Mouse (Mus musculus) layer of hippocampus, adult 9-11 months (tissue): ENCODE measurements around the gene Syk.

Experiments used
- DNase-seq: peaks from one replicate; pipeline ENCODE4 v3.0.0; 2022

The Syk gene

DNA sequence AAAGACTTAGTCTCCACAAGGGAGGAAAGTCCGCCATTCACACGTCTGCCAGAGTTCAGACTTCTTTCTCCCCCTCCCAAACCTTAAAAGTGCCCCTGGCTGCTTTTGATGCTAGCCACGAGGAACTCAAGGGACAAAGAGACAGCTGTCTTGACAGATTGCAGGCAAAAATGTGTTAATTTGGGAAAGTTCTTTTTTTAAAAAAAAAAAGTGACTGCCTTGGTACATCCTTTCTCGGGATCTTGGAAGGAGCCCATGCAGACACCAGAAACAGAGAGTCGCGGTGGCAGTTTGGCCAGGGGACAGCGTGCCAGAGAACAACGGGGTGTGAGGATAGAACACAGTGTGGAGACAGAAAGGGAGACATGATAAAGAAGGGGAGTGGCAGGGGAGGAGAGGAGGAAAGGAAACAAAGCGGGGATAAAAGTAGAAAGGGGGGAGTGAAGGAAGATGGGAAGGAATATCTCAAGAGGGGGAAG, 71.9 kb downstream of the Syk start:
- no peak for DNase-seq

DNA sequence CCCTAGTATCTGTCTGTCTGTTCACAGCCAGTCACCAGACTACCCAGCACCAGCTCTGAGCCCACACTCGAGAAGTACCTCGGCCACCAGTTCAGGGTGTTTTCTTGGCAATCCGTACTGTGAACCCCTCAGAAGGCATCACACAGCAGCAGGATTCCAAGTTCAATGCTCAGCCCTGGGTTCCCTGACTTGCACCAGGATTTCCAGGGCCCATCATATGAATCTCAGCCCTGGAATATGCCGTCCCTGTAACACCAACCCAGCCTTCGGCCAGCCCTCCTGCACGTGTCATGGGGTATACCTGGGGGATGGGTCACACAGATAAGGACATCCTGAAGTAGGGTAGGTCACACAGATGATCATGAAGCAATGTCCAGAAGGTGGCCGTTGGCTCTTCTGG, 75.0 kb downstream of the Syk start:
- DNase-seq = no peak

DNA sequence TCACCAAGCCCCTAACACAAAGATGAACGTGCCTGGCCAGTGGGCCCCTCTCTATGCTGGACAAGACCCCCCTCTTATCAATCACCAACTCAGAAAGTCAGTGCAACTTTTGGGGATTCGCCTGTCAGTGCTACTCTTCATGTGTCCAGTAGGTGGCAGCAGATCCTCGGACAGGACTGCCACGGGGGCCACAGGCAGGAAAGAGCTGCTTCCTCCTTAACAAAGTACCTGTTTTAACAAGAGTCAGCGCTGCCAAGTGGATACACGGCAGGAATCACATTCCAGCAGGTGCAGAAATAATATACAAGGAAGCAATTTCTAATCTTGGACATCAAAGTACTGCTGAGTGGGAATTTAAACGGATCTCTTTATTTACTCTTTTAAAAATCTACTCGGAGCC, 75.5 kb downstream of the Syk start:
- peak; percentile 23 for DNase-seq

DNA sequence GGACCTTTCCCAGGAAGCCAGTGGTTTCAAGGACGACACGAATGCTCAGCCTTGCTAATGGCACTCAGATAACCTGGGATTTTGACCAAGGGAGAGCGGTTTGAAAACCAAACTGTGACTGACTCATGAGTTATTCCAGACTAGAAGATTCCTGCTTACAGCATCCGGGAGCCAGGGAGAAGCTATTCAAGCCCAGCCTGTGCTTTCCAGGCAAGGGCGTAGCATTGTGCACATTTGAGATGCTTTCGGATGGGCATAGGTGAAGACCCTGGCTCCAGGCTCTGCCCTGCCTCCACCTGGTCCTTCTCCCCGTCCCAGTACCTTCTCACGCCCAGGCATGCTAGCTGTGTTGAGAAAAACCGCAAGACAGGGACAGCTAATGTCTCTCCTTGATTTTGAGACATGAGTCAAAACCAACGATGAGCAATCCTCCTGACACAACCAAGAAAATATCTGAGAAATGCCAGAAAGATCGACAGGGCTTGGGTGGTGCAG, 76.2 kb downstream of the Syk start:
- no peak for DNase-seq

DNA sequence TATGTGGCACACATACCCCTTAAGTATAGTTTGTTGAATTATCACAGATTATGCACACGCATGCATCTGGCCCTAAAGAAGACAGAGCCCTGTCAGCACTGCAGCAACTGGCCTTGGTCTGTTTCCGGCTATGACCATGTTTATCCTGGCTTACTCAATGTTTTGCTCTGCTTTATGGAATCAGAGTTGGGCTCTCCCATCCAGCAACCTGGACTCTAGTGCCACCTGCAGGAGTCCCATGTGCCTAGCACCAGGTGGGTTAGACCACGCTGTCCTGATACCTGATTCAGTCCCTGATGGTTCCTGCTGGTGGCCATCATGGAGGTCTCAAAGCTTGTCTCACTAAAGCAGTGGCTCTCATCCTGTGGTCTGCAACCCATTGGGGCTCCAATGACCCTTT, 86.9 kb downstream of the Syk start:
- no peak for DNase-seq

DNA sequence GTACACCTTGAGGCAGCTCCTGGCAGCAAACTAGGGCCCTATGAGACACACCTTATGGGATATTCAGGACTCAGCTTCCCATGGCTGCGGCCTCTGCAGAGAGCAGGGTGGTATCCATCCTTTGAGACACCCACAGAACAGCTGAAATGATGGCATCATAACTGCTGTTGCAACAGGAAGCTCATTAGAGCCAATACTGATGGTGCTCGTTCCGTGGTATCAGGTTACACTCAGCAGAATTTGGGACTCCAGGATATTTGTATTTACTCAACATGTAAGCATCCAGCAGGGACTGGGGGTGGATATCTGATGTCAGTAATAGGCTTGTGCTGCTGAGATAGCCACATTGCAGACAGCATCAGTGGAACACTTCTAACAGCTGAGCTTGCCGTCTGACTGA, 90.3 kb downstream of the Syk start:
- DNase-seq = peak; percentile 34

DNA sequence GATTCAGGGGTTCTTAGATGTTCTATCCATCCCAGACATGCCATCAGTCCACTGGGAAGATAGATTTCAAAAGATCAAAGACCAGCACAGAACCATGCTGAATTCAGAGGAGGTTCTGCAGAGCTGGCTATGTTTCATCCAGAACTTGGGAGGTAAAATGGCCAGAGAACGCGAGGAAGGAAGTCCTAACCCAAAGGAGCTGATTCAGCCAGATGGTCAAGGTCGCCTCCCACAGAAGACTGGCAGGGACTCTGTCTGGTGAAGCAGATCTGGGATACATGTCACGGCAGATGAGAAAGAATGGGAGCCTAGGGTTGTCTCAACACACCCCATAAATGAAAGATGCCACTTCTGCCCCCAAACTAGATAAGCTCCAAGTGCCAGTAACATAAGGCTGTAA, 90.9 kb downstream of the Syk start:
- DNase-seq = no peak

DNA sequence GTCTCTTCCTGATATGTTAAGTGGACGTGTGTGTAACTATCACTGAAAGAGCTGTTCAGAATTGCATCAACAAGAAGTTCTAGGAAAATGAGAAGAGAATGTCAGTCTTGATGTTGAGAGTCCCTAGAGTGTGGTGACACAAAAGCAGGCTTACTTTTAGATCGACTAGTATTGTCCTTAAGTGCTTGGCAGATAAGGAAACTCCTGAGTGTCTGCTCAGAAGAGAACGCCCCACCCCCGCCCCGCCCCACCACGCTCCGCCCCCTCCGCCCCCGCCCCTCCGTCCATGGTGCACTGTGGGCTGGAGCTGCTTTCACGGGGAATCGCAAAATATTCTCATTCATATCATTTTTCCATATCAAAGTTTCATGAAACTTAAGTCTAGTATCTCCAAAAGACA, 91.9 kb downstream of the Syk start:
- DNase-seq = no peak

DNA sequence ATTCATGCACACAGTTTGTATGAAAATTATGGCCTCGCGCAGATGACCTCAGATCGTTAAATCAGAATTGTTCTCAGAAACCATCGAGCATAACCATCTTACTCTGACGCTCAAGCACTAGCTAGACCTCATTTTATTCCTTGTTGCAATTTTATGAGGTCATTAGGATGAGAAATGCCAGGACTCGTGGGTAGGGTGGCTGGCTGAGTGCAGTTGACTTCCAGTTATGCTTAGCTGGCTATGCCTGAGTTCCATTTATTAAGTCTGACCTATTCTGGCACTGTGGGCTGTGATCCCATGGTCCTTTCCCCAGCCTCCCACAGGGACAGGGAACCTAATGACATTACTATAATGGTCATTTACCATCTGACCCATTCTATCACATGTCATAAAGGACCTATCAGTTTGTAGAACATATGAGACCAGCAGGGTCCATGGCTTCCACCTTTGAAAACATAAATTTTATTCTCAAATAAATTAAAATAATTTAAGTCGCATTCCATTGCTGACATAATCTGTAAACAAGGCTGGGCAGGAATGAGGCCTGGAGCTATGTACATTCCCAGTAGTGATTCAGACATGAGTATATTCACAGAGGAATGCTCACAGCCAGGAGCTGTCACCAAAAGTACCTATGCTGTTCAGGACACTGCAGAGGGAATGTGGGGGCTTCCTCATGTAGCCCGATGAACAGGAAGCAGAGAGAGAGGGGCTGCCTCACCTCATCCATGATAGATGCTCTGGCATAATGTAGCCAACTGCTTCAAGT, 92.7 kb downstream of the Syk start:
- DNase-seq = no peak

DNA sequence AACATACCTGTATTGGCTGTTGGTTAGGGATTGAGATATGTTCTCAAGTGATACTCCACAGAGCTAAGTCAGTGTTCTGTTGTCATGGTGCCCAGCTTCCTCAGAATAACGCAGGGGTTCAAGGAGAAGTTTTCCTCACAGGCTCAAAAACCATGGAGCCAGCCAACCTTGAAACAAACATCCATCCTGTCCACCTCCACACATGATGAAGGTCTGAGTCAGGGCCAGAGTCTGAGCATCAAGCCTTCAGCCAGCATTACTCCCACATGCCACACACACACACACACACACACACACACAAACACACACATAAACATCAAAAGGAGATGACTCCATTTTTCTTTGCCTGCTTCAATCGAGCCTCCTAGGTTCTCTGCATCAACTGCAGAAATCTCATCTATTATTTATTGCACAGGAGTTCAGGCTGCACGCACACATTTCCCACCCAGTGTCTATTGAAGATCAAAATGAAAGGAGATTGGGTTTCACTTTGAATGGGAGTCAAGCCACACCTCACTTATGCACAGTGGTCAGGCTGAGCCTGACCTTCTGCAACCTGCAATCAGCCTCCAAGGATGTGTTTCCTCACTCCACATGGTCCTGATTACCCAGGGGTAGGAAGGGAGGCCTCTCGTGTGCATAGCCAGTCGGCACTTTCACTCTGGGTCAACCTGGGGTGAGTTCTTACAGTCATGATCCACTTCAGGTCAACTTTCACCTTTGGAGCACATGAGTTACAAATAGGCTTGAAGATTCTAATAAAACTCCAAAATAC, 93.9 kb downstream of the Syk start:
- DNase-seq = no peak

DNA sequence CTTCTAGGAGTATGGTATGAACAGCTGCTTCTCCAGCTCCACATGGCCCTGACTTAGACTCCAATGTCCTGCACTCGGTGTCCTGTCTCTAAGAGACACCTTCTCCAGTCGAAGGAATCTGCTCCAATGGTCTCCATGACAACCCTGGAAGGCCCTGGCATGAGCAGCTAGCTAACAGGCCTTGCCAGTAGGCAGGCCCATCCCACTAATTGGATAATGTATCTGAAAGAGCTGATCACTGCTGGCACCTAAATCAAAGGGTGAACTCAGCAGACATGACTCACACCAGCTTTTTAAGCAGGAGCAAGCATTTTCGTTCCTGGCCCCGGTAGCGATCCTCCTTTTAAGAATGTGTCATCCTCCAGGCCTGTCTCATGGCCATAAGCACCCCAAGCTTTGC, 96.9 kb downstream of the Syk start:
- DNase-seq = peak; percentile 86

DNA sequence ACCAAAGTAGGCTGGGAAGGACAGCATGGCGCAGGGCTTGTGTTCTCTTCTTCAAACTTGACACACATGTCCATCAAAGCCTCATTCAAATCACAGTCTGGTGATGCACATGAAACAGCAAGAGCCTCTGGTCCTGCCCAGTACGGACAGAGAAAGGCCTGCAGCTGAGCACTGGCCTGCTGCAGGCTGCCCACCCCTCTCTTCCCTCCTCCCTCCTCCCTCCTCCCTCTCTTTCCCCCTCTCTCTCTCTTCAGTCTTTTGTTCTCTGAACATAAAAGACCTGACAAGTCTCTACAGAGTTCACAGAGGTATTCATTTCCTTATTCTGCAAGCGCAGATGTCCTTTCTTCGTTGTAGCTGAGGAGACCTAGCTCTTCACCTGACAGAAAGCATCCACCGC, 99.1 kb downstream of the Syk start:
- no peak for DNase-seq

DNA sequence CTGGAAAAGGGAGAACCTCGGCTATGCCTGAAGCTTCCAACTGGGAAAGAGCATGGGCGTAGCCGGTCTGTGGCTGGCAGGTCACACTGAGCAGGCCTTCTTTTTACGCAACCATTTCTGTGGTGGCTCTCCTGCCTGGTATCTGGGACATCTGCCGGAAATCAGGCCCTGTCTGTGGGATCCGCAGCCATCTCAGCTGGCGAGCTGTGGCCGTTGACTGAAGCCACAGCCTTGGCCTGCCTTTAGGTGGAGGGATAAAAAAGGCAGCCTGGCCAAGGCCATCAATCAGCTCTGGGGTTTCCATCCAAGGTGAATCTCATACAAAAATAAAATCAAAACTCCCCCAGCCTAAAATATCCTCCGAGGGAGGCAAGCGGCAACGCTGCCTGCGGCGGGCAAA, 107.5 kb downstream of the Syk start:
- DNase-seq = no peak

DNA sequence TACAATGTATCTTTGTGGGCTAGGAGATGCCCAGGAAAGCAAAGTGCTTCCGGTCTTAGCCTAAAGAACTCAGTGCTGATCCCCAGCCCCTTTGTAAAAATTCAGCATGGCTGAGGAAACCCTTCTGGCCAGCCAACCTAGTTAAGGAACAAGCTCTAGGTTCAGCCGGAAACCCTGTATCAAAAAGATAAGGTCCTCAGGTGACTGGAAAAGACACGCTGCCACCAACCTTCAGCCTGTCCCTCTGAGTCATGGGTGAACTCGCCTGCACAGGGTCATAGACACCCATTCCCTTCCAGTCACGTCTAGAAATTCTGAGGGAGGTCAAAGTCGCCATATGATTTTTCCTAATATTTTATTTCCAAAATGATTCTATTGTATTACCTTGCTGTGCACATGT, 109.3 kb downstream of the Syk start:
- DNase-seq = no peak

DNA sequence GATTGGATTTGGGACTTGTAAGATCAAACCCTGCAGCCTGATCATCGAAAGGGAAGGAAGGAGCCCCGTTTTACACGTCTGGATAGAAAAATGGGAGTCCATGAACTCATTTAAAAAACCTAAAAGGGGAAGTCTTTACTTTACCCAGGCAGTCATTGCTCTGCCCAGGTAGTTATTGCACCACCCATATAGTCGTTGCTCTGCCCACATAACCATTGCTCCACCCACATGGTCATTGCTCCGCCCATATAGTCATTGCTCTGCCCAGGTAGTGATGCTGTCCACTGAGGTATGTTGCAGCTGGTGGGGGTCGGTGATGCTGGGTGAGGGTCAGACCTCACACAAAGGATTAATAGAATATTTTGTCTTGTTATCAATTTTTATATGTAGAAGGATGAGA, 111.9 kb downstream of the Syk start:
- no peak for DNase-seq
